Mouse (Mus musculus) inflammation-experienced regulatory T-cells, adult 6 months (primary cell): Measurements from ENCODE around the gene Klhl2. TPM values are rescaled to one million over a fixed set of nuclear protein-coding genes. Genes with fewer than 3 reads are reported as not detected.

ENCODE experiments used
- ATAC-seq: one replicate; pipeline ENCODE4 v1.8.0; 2017
- polyA plus RNA-seq, 3 experiments: library from polyadenylated mRNA; unstranded; fragments of 100-300 nt; shearing (Covaris generic); gene quantifications; one replicate each; pipeline ENCODE4 v1.2.1; 2017

Klhl2 gene
- polyA plus RNA-seq, 3 experiments from 2014 or later = 4.5 to 7.6 (median 6.8) TPM

- no peak for ATAC-seq
Observed at GRCm38 (mm10) chr8:64767047-64767446, 82.8 kb downstream of the Klhl2 start.

GRCm38 (mm10) chr8:64764075-64764474 lies 85.7 kb downstream of the Klhl2 start:
- no peak for ATAC-seq

- no peak for ATAC-seq
Observed at GRCm38 (mm10) chr8:64762751-64763150, 87.1 kb downstream of the Klhl2 start.

- no peak for ATAC-seq
Observed at GRCm38 (mm10) chr8:64761430-64761829, 88.4 kb downstream of the Klhl2 start.

GRCm38 (mm10) chr8:64757956-64758355 lies 91.9 kb downstream of the Klhl2 start:
- ATAC-seq = no peak

GRCm38 (mm10) chr8:64746215-64747058 lies 103.4 kb downstream of the Klhl2 start:
- ATAC-seq = no peak

- ATAC-seq = no peak
Observed at GRCm38 (mm10) chr8:64740547-64741211, 109.1 kb downstream of the Klhl2 start.

GRCm38 (mm10) chr8:64738916-64739315 lies 110.9 kb downstream of the Klhl2 start:
- ATAC-seq = no peak

GRCm38 (mm10) chr8:64736767-64737323 lies 113.0 kb downstream of the Klhl2 start:
- ATAC-seq = no peak

- ATAC-seq = no peak
Observed at GRCm38 (mm10) chr8:64735161-64735560, 114.7 kb downstream of the Klhl2 start.

GRCm38 (mm10) chr8:64733271-64733943 lies 116.4 kb downstream of the Klhl2 start, which contains the start of gene Msmo1:
Gene Msmo1 (minus strand): TSS chr8:64733792.
- ATAC-seq = peak; percentile 97

GRCm38 (mm10) chr8:64732596-64732995 lies 117.2 kb downstream of the Klhl2 start:
- no peak for ATAC-seq

- ATAC-seq = no peak
Observed at GRCm38 (mm10) chr8:64728156-64728555, 121.7 kb downstream of the Klhl2 start.

- ATAC-seq = no peak
Observed at GRCm38 (mm10) chr8:64726190-64726695, 123.6 kb downstream of the Klhl2 start.

- peak; percentile 88 for ATAC-seq
Observed at GRCm38 (mm10) chr8:64723206-64723605, 126.6 kb downstream of the Klhl2 start.

GRCm38 (mm10) chr8:64717868-64718267 lies 131.9 kb downstream of the Klhl2 start:
- ATAC-seq = no peak

- ATAC-seq = no peak
Observed at GRCm38 (mm10) chr8:64712499-64712898, 137.3 kb downstream of the Klhl2 start.

- no peak for ATAC-seq
Observed at GRCm38 (mm10) chr8:64711544-64711943, 138.3 kb downstream of the Klhl2 start.

GRCm38 (mm10) chr8:64707481-64707880 lies 142.3 kb downstream of the Klhl2 start:
- ATAC-seq = no peak

- ATAC-seq = no peak
Observed at GRCm38 (mm10) chr8:64703191-64703590, 146.6 kb downstream of the Klhl2 start.

GRCm38 (mm10) chr8:64692651-64693201 lies 157.1 kb downstream of the Klhl2 start, which contains the start of gene Cpe:
Gene Cpe (minus strand): TSS chr8:64693054.
- ATAC-seq = peak; percentile 82
